Mouse (Mus musculus): ENCODE measurements around the gene Stap1.

DNA sequence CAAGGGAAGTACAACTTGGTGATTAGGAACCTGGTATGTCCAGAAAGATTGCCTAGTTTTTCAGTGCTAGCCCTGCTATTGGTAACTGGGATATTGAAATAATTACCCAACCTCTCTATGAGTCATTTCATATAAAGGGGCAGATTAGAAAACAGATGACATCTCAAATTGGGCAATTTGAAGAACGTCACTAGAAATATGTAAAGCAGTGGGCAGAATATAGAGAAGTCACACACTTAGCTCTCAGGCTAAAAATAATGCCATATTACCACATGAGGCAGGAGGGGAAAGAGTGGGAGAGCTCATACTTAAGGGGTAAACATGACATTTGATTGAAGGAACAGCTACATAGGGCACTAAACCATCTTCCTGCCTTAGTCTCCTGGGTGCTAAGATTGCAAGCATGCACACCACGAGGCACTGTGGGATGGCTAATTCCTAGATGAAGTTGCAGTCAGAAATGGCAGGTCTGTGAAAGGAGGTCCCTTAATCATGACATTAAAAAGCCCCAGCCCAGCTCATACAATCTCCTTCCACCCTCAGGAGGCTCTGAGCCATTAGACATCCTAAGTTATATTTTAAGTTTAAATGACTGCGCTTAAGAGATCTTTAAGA is 7.3 kb downstream of the Stap1 start:
- TF ChIP-seq POLR2A (IDR thresholded peaks at IDR 0.05; ENCODE audit: low read depth, low read length) (no peak), CTCF (IDR thresholded peaks at IDR 0.05; ENCODE audit: borderline replicate concordance, insufficient read depth, low read length) (no peak)
